ENCODE assay signal across 8 mouse cellular contexts in the genomic region with DNA sequence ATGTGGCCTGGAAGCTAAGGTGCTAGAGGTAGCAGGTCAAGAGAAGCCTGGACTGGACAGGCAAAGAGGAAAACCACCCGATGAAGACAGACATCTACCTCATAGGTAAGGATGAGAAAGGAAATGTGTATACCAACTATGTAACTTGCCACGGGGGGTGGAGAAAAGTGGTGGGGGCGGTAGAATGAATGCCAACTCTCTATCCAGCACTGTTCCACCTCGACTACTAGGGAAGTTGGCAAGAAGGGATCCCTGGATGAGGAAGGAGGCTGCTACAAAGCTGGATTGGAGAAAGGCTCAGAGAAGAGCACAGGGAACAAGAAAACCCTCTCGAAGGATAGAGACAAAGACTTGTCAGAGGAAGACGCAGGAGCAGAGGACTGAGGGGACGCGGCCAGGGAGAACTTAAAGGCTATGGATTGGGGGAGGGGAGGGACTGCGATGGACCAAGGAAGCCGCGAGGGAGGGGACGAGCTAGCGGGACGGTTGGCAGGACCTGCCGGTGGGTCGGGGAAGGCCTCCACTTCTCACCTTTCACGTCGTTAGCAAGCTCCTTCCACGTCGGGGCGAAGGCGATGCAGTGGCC. TPM values are rescaled to one million over a fixed set of nuclear protein-coding genes. Genes with fewer than 3 reads are reported as not detected.
A peak's percentile ranks its signal among the peaks of the same experiment; 100 is the strongest.
DNase-seq lines count a peak whose midpoint lies in the region; ATAC-seq and TF ChIP-seq lines count a peak whose summit lies in the region.

No protein-coding gene starts in this region.

- H3K36me3 ChIP-seq in C2C12 (ENCODE audit: control insufficient read depth, insufficient read depth): no peaks in the 10 kb centered on the region
- H3K36me3 ChIP-seq in forebrain, embryonic 16.5 days (ENCODE audit: control insufficient read depth, insufficient read depth): no peaks in the 10 kb centered on the region
- H3K36me3 ChIP-seq in liver, embryonic 16.5 days (ENCODE audit: control insufficient read depth, insufficient read depth): no peaks in the 10 kb centered on the region

- WGBS in forebrain, embryonic 16.5 days: 3% methylated on average over 22 of the region's 22 CpGs
- WGBS in liver, embryonic 16.5 days (ENCODE audit: insufficient replicate concordance): 2% methylated on average over 22 of the region's 22 CpGs

- H3ac ChIP-seq in C2C12 (ENCODE audit: control insufficient read depth, insufficient read length, low read depth): peak overlapping the region; percentile 90

- H3K4me1 ChIP-seq in forebrain, embryonic 16.5 days (replicated peaks; ENCODE audit: control insufficient read depth, insufficient read depth, low read length): peaks cover 25% of the 10 kb centered on the region
- peaks cover 24% of the 10 kb centered on the region for H3K4me1 ChIP-seq in liver, embryonic 16.5 days (ENCODE audit: control insufficient read depth, low read depth, low read length)

- intact Hi-C loops in left cerebral cortex, postnatal 25 days (cut with DNase I): no loop called here

- peak overlapping the region; percentile 71 for H3K4me3 ChIP-seq in C2C12 (ENCODE audit: insufficient read depth, poor library complexity, severe bottlenecking)
- H3K4me3 ChIP-seq in forebrain, embryonic 16.5 days (replicated peaks; ENCODE audit: low read length): peak overlapping the region; percentile 86
- peak overlapping the region; percentile 87 for H3K4me3 ChIP-seq in liver, embryonic 16.5 days (ENCODE audit: low read depth, low read length)

- TF ChIP-seq CTCF in C2C12 (IDR thresholded peaks at IDR 0.05; ENCODE audit: control insufficient read depth, insufficient read depth, insufficient read length): no peak

- H3K27ac ChIP-seq in forebrain, embryonic 16.5 days (ENCODE audit: low read length): peak overlapping the region; percentile 21; the same call in 1 of the 2 replicates
- peak overlapping the region; percentile 81 for H3K27ac ChIP-seq in liver, embryonic 16.5 days (ENCODE audit: low read length)

- H3K79me2 ChIP-seq in C2C12 (ENCODE audit: control insufficient read depth, insufficient read depth): peaks cover 34% of the 10 kb centered on the region

- H3K79me3 ChIP-seq in C2C12 (ENCODE audit: low read depth): peaks cover 7% of the 10 kb centered on the region

- peak; percentile 66 for DNase-seq in embryo, embryonic 10.5 days (ENCODE audit: low spot score)
- no peak for DNase-seq in embryo, embryonic 11 days
- DNase-seq in adrenal gland, postnatal 14 days: no peak
- no peak for DNase-seq in cerebellum, adult 9-11 months
- DNase-seq in left cerebral cortex, postnatal 25 days (ENCODE audit: low spot score in 2 of 2): no peak

- no peak; the same call in 1 of the 2 replicates for ATAC-seq in forebrain, embryonic 16.5 days
- no peak; the same call in 1 of the 2 replicates for ATAC-seq in liver, embryonic 16.5 days (ENCODE audit: low read depth)

- H3K9ac ChIP-seq in forebrain, embryonic 16.5 days (replicated peaks; ENCODE audit: low read depth, low read length): peak overlapping the region; percentile 77
- H3K9ac ChIP-seq in liver, embryonic 16.5 days (ENCODE audit: low read depth, low read length): peak overlapping the region; percentile 81

- H3K9me3 ChIP-seq in forebrain, embryonic 16.5 days (ENCODE audit: control insufficient read depth, low read length): no peaks in the 10 kb centered on the region
- no peaks in the 10 kb centered on the region for H3K9me3 ChIP-seq in liver, embryonic 16.5 days (replicated peaks; ENCODE audit: control insufficient read depth, low read length)

- H3K4me2 ChIP-seq in forebrain, embryonic 16.5 days (ENCODE audit: low read length): peak overlapping the region; percentile 75
- peak overlapping the region; percentile 93 for H3K4me2 ChIP-seq in liver, embryonic 16.5 days (ENCODE audit: low read depth, low read length)

- H3K27me3 ChIP-seq in C2C12 (ENCODE audit: control insufficient read depth, insufficient read depth, insufficient read length): no peaks in the 10 kb centered on the region
- H3K27me3 ChIP-seq in forebrain, embryonic 16.5 days (replicated peaks; ENCODE audit: control insufficient read depth, insufficient read depth, low read length): no peaks in the 10 kb centered on the region
- H3K27me3 ChIP-seq in liver, embryonic 16.5 days (ENCODE audit: control insufficient read depth, insufficient read depth, low read depth, low read length): no peaks in the 10 kb centered on the region

TF ChIP-seq in C2C12, 6 proteins besides CTCF, POLR2A, EP300 and RAD21:
- no peak for TF ChIP-seq CEBPB (IDR thresholded peaks at IDR 0.05; ENCODE audit: low read depth)
- TF ChIP-seq FOSL1 (IDR thresholded peaks at IDR 0.05; ENCODE audit: insufficient read depth, low read length, poor library complexity, severe bottlenecking): no peak
- no peak for TF ChIP-seq USF1 (IDR thresholded peaks at IDR 0.05; ENCODE audit: low read depth)
- TF ChIP-seq MYOG (IDR thresholded peaks at IDR 0.05; ENCODE audit: control insufficient read depth, extremely low read depth, insufficient read length): no peak
- no peak for TF ChIP-seq MAX (IDR thresholded peaks at IDR 0.05)
- TF ChIP-seq MYOD1 (IDR thresholded peaks at IDR 0.05; ENCODE audit: control insufficient read depth, insufficient read length, low read depth): no peak

RNA-seq across cellular contexts. Expression of gene Qsox1, which starts 0.6 kb away (rescaled TPM):
- polyA plus RNA-seq in C2C12 (2012; fragmentation: generic; extraction: Trizol): 70.3 TPM
- polyA plus RNA-seq in forebrain, embryonic 16.5 days (2015; fragmentation: Nextera tagmentation; extraction: Ambion mirVana): 19.5 and 20.4 TPM in 2 replicates
- 42.8 and 51.2 TPM in 2 replicates for polyA plus RNA-seq in liver, embryonic 16.5 days (2015; fragmentation: Nextera tagmentation; extraction: Ambion mirVana)
- total RNA-seq in adrenal gland, postnatal 14 days (2021): 64.3 and 73.7 TPM in 2 replicates
- 10 to 100 TPM; 28.4 to 32.7 TPM for total RNA-seq in left cerebral cortex, postnatal 25 days (2021)
